Mouse (Mus musculus) small intestine, adult 2 months (tissue): ENCODE results near the gene Isoc2a.

Source experiments
- CTCF ChIP-seq: fragments of 200-500 bp; IDR thresholded peaks from 2 replicates; pipeline ENCODE4 v1.5.1; 2012; ENCODE audit warnings: low read depth, mild to moderate bottlenecking, control low read depth, inconsistent platforms, low read length, moderate library complexity, mixed read lengths; ENCODE audit not compliant: insufficient replicate concordance, insufficient read length; ENCODE audit errors: extremely low read depth
- POLR2A ChIP-seq: fragments of 200-500 bp; IDR thresholded peaks from 2 replicates; pipeline ENCODE4 v1.6.1; 2012; ENCODE audit warnings: low read depth, mild to moderate bottlenecking, control low read depth, inconsistent platforms, low read length, moderate library complexity

DNA sequence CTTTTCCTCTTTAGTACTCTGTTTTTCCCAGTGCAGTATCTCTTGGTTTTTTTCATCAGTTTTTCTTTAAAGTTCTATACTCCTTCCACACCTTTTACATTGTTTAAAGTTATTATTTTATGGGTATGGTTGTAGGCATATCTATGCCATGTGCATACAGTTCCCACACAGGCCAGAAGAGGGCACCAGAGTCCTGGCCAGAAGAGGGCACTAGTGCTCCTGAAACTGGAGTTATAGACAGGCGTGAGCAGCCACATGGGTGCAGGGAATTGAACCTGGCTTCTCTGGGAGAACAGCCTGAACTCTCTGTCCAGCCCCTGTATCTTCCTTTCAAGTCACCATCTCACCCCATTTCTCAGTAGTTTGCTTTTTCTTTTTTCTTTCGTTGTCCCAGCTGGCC lies 61.5 kb downstream of the Isoc2a start:
- TF ChIP-seq CTCF (peak; percentile 84; the same call in 1 of the 2 replicates), POLR2A (no peak)
